Mouse (Mus musculus) midbrain, embryonic 15.5 days (tissue): ENCODE data around the gene Rer1. TPM values are rescaled to one million over a fixed set of nuclear protein-coding genes. Genes with fewer than 3 reads are reported as not detected.

Source experiments
- ATAC-seq: fragments of 200-750 bp; cut with Nextera tagmentation; replicated peaks from 2 replicates; pipeline ENCODE4 v1.8.0; 2017; ENCODE audit warnings: moderate TSS enrichment
- H3K27ac ChIP-seq: fragments of 300-500 bp; sonication (generic); 2 replicates; pipeline ENCODE4 v1.5.1; 2015; ENCODE audit warnings: mild to moderate bottlenecking, inconsistent platforms
- H3K27me3 ChIP-seq: fragments of 300-500 bp; sonication (generic); replicated peaks from 2 replicates; pipeline ENCODE4 v1.6.1; 2015; ENCODE audit warnings: inconsistent platforms
- H3K36me3 ChIP-seq: fragments of 300-500 bp; sonication (generic); replicated peaks from 2 replicates; pipeline ENCODE4 v1.6.1; 2015; ENCODE audit warnings: inconsistent platforms
- H3K4me1 ChIP-seq: fragments of 300-500 bp; sonication (generic); 2 replicates; pipeline ENCODE4 v1.6.1; 2015; ENCODE audit warnings: inconsistent platforms
- H3K4me2 ChIP-seq: fragments of 300-500 bp; sonication (generic); 2 replicates; pipeline ENCODE4 v1.6.1; 2015; ENCODE audit warnings: inconsistent platforms, mild to moderate bottlenecking, moderate library complexity
- H3K4me3 ChIP-seq: fragments of 300-500 bp; sonication (generic); 2 replicates; pipeline ENCODE4 v1.5.1; 2015; ENCODE audit warnings: mild to moderate bottlenecking, inconsistent platforms
- H3K9ac ChIP-seq: fragments of 300-500 bp; sonication (generic); 2 replicates; pipeline ENCODE4 v1.6.1; 2015; ENCODE audit warnings: mild to moderate bottlenecking, inconsistent platforms
- H3K9me3 ChIP-seq: fragments of 300-500 bp; sonication (generic); 2 replicates; pipeline ENCODE4 v1.6.1; 2016; ENCODE audit warnings: inconsistent platforms
- WGBS: fragments of 180-500 bp; shearing (Covaris S2); methylation state at CpG from one replicate; pipeline ENCODE4 v1.1.7; 2015; ENCODE audit warnings: mixed read lengths; 5-methylcytosine and 5-hydroxymethylcytosine counted together
- polyA plus RNA-seq: library from polyadenylated mRNA; unstranded; fragments of >200 nt; fragmentation: Nextera tagmentation; extraction: Ambion mirVana; gene quantifications from 2 replicates; pipeline ENCODE4 v1.2.1, GENCODE M21; 2015

The Rer1 gene
- polyA plus RNA-seq, 1 experiment from 2014 or later, result 111 TPM

DNA sequence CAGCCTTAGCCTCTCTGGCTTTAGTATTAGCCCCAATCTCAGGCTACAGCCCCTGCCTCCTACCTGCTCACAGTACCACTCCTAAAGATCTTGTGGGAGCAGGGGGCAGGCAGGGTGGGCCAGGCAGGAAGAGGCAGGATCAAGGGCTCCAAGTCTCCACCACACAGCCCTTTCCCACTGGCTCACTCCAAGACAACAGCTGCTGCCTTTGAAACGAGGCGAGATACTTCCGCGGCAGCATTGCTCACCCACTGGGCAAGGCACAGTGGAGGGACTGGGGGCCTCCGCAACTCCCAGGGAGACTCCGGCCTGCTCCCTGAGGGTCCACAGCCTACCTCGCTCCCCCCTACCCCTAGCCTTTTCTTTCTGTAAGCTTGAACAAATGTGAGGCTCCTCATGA, 52.0 kb downstream of the Rer1 start:
- H3K9me3 ChIP-seq, result no peaks in the 10 kb centered on the region
- no peaks in the 10 kb centered on the region; the same call in 1 of the 2 replicates for H3K27me3 ChIP-seq
- peaks cover 27% of the 10 kb centered on the region for H3K4me1 ChIP-seq
- 23% methylated on average over 7 of the region's 7 CpGs for WGBS
- H3K36me3 ChIP-seq, result no peaks in the 10 kb centered on the region
- H3K27ac ChIP-seq, result no peak overlapping the region
- H3K4me2 ChIP-seq, result no peak overlapping the region
- no peak overlapping the region for H3K9ac ChIP-seq
- H3K4me3 ChIP-seq, result no peak overlapping the region
- ATAC-seq, result no peak

DNA sequence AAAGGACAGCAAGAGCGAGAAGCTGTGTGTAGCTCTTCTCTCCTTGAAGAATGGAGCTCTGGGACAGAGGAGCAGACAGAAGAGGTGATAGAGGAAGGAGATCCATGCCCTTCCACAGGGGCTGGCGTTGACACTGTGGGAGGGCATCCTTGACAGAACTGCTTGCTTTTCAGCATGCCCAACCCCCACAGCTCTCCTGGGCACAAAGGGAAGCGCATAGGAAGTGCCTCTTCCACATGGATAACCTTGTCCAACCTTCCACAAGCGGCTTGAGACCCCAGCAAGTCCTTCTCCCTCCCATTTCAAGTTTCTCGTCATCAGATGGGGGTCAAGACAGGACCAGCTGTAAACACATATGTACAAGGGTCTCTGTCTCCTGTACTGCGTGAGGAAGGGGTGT, 53.1 kb downstream of the Rer1 start:
- 36% methylated on average over 6 of the region's 6 CpGs for WGBS
- no peak for ATAC-seq

DNA sequence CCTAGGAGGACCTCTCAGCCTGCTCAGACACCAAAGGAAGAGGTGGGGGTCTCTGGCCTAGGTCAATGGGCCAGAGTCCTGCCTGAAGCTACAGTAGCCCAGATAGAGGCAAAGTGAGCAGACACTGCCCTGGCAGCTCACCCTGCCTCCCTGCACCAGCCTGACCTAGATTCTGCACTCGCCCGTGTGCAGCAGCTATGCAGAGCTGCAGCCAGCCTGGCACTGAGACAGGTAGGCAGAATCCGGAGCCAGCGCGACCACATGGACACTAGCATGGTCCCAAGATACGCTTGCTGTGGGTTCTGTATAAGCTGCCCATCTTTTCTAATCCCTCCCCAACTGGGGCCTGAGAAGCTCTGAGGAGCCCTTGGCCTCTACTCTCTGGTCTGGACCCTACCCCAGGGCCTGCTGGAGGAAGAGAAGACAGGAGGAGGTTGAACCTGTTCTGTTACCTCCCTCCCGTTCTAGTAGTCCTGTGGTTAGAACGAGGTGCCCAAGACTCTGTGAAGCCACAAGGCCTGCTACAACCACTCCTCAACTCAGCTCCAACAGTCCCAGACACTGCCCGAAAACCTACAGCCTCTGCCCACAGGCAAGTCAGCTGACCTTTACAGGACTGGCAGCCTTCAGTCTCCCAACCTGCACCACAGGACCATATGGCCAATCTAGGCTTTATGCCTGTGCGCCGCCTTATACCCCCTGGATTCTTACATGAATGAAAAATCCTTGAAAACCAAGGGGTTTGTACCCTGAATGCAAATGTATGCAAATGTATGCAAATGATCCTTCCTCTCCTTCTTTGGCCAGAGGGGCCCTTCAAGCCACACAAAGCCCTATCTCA, 61.8 kb downstream of the Rer1 start:
- Histone ChIP-seq H3K9me3 (no peaks in the 10 kb centered on the region), H3K36me3 (no peaks in the 10 kb centered on the region), H3K9ac (no peak overlapping the region), H3K4me2 (no peak overlapping the region), H3K27ac (peak overlapping the region; percentile 53), H3K27me3 (no peaks in the 10 kb centered on the region), H3K4me1 (peaks cover 35% of the 10 kb centered on the region), H3K4me3 (no peak overlapping the region)
- peak; percentile 35; the same call in 1 of the 2 replicates for ATAC-seq
- 69% methylated on average over 11 of the region's 11 CpGs for WGBS

More for the DNA sequence above, 53.1 kb downstream of the Rer1 start:
- Histone ChIP-seq H3K9me3 (no peaks in the 10 kb centered on the region), H3K4me3 (no peak overlapping the region), H3K27me3 (no peaks in the 10 kb centered on the region; the same call in 1 of the 2 replicates), H3K9ac (no peak overlapping the region), H3K27ac (no peak overlapping the region), H3K36me3 (no peaks in the 10 kb centered on the region), H3K4me2 (no peak overlapping the region), H3K4me1 (peaks cover 27% of the 10 kb centered on the region)

Other genes with a start within 250 kb of the Rer1 start
- gene Ttc34, start 248.9 kb downstream of the Rer1 start, polyA plus RNA-seq, result 1.6 and 1.7 TPM in 2 replicates
- 0.31 and 0.49 TPM in 2 replicates for gene Mmel1, start 216.8 kb downstream of the Rer1 start, polyA plus RNA-seq
- 56.1 and 62.6 TPM in 2 replicates for gene Fam213b, start 187.2 kb downstream of the Rer1 start, polyA plus RNA-seq
- gene Tnfrsf14, start 157.8 kb downstream of the Rer1 start, polyA plus RNA-seq, result 0.19 and 0.28 TPM in 2 replicates
- gene Hes5, start 125.5 kb downstream of the Rer1 start, polyA plus RNA-seq, result 116 and 149 TPM in 2 replicates
- gene Pank4, start 122.3 kb downstream of the Rer1 start, polyA plus RNA-seq, result 44.3 and 44.9 TPM in 2 replicates
- 20.1 and 23.0 TPM in 2 replicates for gene Plch2, start 29.6 kb downstream of the Rer1 start, polyA plus RNA-seq
- gene Pex10, start 19.4 kb downstream of the Rer1 start, polyA plus RNA-seq, result 21.9 and 22.7 TPM in 2 replicates
- gene Morn1, start 195 bp upstream of the Rer1 start, polyA plus RNA-seq, result 8.2 and 8.9 TPM in 2 replicates
- 10.1 and 10.8 TPM in 2 replicates for gene Ski, start 136.2 kb upstream of the Rer1 start, polyA plus RNA-seq
- 78.5 and 87.4 TPM in 2 replicates for gene Faap20, start 163.4 kb upstream of the Rer1 start, polyA plus RNA-seq